Mouse (Mus musculus) liver, postnatal 0 days (tissue): ENCODE results near the gene Kirrel3. TPM values are rescaled to one million over a fixed set of nuclear protein-coding genes. Genes with fewer than 3 reads are reported as not detected.

ENCODE experiments used
- ATAC-seq: fragments of 200-750 bp; cut with Nextera tagmentation; 2 replicates; pipeline ENCODE4 v1.8.0; 2017; ENCODE audit warnings: mild to moderate bottlenecking, moderate library complexity
- DNase-seq: peaks from one replicate; pipeline ENCODE4 v3.0.0-alpha.2; 2016
- H3K27ac ChIP-seq: fragments of 300-500 bp; sonication (generic); 2 replicates; pipeline ENCODE4 v1.5.1; 2014; ENCODE audit warnings: antibody characterized with exemption, moderate library complexity, mild to moderate bottlenecking, low read depth
- H3K27me3 ChIP-seq: fragments of 300-500 bp; sonication (generic); 2 replicates; pipeline ENCODE4 v1.6.1; 2014; ENCODE audit warnings: low read length, control low read depth, mixed read lengths; ENCODE audit not compliant: insufficient read depth
- H3K36me3 ChIP-seq: fragments of 300-500 bp; sonication (generic); replicated peaks from 2 replicates; pipeline ENCODE4 v1.6.1; 2014; ENCODE audit warnings: mild to moderate bottlenecking, control low read depth, low read length, moderate library complexity, mixed read lengths; ENCODE audit not compliant: insufficient read depth
- H3K4me1 ChIP-seq: fragments of 300-500 bp; sonication (generic); 2 replicates; pipeline ENCODE4 v1.6.1; 2014; ENCODE audit warnings: antibody characterized with exemption, mild to moderate bottlenecking, control low read depth; ENCODE audit not compliant: insufficient read depth
- H3K4me2 ChIP-seq: fragments of 300-500 bp; sonication (generic); 2 replicates; pipeline ENCODE4 v1.6.1; 2014; ENCODE audit warnings: low read depth, mild to moderate bottlenecking, low read length, moderate library complexity, mixed read lengths
- H3K4me3 ChIP-seq: fragments of 300-500 bp; sonication (generic); 2 replicates; pipeline ENCODE4 v1.5.1; 2014; ENCODE audit warnings: low read depth, low read length
- H3K9ac ChIP-seq: fragments of 300-500 bp; sonication (generic); replicated peaks from 2 replicates; pipeline ENCODE4 v1.6.1; 2014; ENCODE audit warnings: mild to moderate bottlenecking, moderate library complexity
- H3K9me3 ChIP-seq: fragments of 300-500 bp; sonication (generic); 2 replicates; pipeline ENCODE4 v1.6.1; 2016; ENCODE audit warnings: mild to moderate bottlenecking, control low read depth, low read length, mixed read lengths
- CTCF ChIP-seq: sonication (generic); IDR thresholded peaks from 2 replicates; pipeline ENCODE4 v1.5.1; 2016; ENCODE audit warnings: antibody characterized with exemption, low read depth
- EP300 ChIP-seq: IDR thresholded peaks from 2 replicates; pipeline ENCODE4 v1.6.1; 2016; ENCODE audit warnings: antibody characterized with exemption, low read depth, mild to moderate bottlenecking
- WGBS: fragments of 180-500 bp; shearing (Covaris S2); extraction: QIAGEN DNeasy Blood & Tissue Kit; methylation state at CpG from one replicate; pipeline ENCODE4 v1.1.7; 2014; ENCODE audit not compliant: insufficient replicate concordance; 5-methylcytosine and 5-hydroxymethylcytosine counted together
- polyA plus RNA-seq: library from polyadenylated mRNA; unstranded; fragments of >200 nt; fragmentation: Nextera tagmentation; extraction: Ambion mirVana; gene quantifications from 2 replicates; pipeline ENCODE4 v1.2.1, GENCODE M21; 2015

Kirrel3 gene
- polyA plus RNA-seq, 1 experiment from 2014 or later = 0.07 TPM

DNA sequence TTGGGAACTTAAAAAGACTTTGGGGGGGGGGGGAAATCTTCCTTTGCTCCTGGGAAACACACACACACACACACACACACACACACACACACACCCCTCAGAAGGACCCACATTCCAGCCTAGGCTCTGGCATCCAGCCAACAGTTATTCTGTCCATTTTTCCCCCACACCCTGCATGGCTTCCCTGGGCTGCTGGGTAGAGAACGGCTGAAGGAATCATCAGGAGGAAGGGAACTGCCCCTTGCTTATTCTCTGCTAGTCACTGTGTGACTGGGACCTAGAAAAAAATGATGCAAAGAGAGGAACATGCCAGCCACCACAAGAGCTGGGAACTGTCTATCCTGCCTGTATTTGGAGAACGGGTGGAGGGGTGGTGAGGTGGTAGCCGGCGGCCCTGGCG, 532.4 kb downstream of the Kirrel3 start:
- Histone ChIP-seq H3K9me3 (no peaks in the 10 kb centered on the region), H3K27ac (no peak overlapping the region), H3K4me2 (no peak overlapping the region), H3K4me1 (no peaks in the 10 kb centered on the region), H3K36me3 (no peaks in the 10 kb centered on the region), H3K27me3 (0 out of 2 replicates have a peak, but pooled peaks cover 13% of the 10 kb centered on the region), H3K9ac (no peak overlapping the region), H3K4me3 (no peak overlapping the region)
- WGBS = 18% methylated on average over 5 of the region's 5 CpGs
- no peak for TF ChIP-seq CTCF
- TF ChIP-seq EP300 = no peak
- no peak for DNase-seq
- ATAC-seq = no peak

- H3K9ac ChIP-seq = no peak overlapping the region
- DNase-seq = no peak
- TF ChIP-seq EP300 = no peak
- peak; percentile 75 for TF ChIP-seq CTCF
- no peak for ATAC-seq
- no peak overlapping the region for H3K4me2 ChIP-seq
- no peak overlapping the region for H3K4me3 ChIP-seq
- no peaks in the 10 kb centered on the region for H3K4me1 ChIP-seq
- 0 out of 2 replicates have a peak, but pooled peaks cover 13% of the 10 kb centered on the region for H3K27me3 ChIP-seq
- no peaks in the 10 kb centered on the region for H3K9me3 ChIP-seq
- no peak overlapping the region for H3K27ac ChIP-seq
- 15% methylated on average over 3 of the region's 3 CpGs for whole genome bisulfite sequencing
- H3K36me3 ChIP-seq = no peaks in the 10 kb centered on the region
Observed at GRCm38 (mm10) chr9:35019372-35019771, 533.7 kb downstream of the Kirrel3 start.

DNA sequence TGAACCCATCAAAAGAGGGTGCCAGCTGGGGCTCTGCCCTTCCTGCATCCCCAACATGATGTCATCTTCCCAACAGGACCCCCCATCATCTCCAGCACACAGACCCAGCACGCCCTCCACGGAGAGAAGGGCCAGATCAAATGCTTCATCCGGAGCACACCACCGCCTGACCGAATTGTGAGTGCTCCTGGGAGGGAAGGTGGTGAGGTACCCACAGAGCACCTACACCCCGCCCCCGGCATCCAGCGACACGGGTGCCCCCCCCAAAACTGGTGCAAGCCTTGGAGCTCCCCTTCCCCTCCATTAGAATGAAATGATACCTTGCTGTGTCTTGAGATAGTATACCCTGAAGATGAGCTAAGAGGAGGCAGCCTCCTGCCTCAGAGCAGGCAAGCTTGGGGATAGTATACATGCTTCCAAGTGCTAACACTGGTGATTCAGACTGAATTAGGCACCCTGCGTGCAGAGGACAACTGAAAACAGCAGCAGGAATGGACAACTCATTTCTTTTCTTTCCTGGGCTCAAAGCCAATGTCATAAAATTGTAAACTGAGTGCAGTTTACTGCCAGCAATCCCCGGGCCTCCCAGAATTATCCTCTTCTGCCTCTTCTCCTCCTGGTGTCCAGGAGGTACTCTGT, 534.4 kb downstream of the Kirrel3 start:
- Histone ChIP-seq H3K9me3 (no peaks in the 10 kb centered on the region), H3K36me3 (no peaks in the 10 kb centered on the region), H3K4me3 (no peak overlapping the region), H3K4me2 (no peak overlapping the region), H3K9ac (no peak overlapping the region), H3K4me1 (peaks cover 6% of the 10 kb centered on the region; the same call in 1 of the 2 replicates), H3K27ac (no peak overlapping the region), H3K27me3 (0 out of 2 replicates have a peak, but pooled peaks cover 13% of the 10 kb centered on the region)
- DNase-seq (no peak), ATAC-seq (no peak)
- WGBS = 57% methylated on average over 10 of the region's 11 CpGs
- no peak for TF ChIP-seq CTCF
- no peak for TF ChIP-seq EP300

DNA sequence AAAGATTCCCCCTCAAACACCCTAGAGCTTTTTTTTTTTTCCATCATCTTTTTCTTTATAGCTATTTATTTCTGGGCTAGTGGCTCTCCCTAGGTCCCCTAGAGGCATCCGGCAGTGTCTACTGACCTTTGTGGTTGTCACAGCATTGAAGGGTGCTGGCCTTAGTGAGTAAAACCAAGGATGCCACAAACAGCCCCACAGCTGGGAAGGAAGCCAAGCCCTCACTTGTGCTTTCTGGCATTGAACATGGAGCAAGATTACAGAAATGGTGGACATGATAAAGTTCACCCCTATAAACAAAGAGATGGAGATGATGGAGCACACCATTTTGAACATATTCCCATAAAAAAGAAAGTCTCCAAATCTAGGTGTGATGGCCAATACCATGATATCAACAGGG, 536.0 kb downstream of the Kirrel3 start:
- DNase-seq (no peak), ATAC-seq (no peak)
- 78% methylated on average over 1 of the region's 1 CpGs for WGBS
- H3K9ac ChIP-seq = no peak overlapping the region
- H3K36me3 ChIP-seq = no peaks in the 10 kb centered on the region
- H3K4me3 ChIP-seq = no peak overlapping the region
- no peak overlapping the region for H3K27ac ChIP-seq
- no peaks in the 10 kb centered on the region for H3K9me3 ChIP-seq
- H3K4me1 ChIP-seq = peaks cover 6% of the 10 kb centered on the region; the same call in 1 of the 2 replicates
- peaks cover 24% of the 10 kb centered on the region; the same call in 1 of the 2 replicates for H3K27me3 ChIP-seq
- H3K4me2 ChIP-seq = no peak overlapping the region
- no peak for TF ChIP-seq CTCF
- no peak for TF ChIP-seq EP300

DNA sequence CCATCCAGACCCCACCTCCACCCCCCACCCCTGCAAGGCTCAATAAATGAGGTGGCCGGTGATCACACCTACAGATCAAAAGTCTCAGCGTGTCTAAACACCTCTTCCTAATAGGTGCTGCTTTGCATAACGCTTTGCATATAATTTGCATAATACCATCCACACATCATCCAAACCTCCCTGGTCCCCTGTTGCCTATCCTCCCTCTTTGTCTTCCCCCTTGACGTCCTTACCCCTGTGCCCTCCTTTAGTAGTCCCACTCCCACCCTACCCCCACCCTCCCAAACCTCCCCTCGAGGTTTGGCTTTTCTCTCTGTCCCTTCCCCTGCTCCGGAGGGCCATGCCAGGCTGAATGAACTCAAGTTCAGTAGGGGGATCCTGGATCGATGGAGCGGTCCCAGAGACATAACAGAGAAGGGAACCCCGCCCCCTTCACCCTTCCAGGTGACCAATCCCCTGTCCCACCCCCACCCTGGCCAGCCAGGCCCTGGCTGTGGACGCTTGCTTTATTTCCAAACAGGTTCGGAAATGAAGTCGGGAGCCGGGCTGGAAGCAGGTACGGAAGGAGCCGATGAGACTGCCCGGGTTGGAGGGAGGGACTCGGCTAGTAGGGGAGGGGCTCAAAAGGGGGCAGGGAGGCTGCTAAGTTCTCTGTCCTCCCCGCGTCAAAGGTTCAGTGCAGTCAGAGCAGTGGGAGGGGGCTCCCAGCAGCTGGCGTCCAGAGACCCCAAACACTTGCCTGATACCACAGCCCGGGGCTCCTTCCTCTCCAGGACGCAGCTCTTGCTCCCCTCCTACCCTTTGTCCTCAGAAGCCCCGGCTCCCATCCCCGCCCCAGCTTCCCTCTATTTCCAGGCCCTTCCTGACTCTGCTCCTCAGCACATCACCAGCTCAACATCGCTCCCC, 539.1 kb downstream of the Kirrel3 start:
- Histone ChIP-seq H3K27ac (no peak overlapping the region), H3K9me3 (no peaks in the 10 kb centered on the region), H3K4me1 (peaks cover 6% of the 10 kb centered on the region; the same call in 1 of the 2 replicates), H3K9ac (no peak overlapping the region), H3K4me3 (0 out of 2 replicates have a peak overlapping the region, but pooled peaks have one; percentile 13), H3K4me2 (peak overlapping the region; percentile 46), H3K27me3 (peaks cover 12% of the 10 kb centered on the region; the same call in 1 of the 2 replicates), H3K36me3 (no peaks in the 10 kb centered on the region)
- DNase-seq = no peak
- no peak for ATAC-seq
- WGBS = 10% methylated on average over 25 of the region's 25 CpGs
- TF ChIP-seq CTCF (no peak), EP300 (no peak)

DNA sequence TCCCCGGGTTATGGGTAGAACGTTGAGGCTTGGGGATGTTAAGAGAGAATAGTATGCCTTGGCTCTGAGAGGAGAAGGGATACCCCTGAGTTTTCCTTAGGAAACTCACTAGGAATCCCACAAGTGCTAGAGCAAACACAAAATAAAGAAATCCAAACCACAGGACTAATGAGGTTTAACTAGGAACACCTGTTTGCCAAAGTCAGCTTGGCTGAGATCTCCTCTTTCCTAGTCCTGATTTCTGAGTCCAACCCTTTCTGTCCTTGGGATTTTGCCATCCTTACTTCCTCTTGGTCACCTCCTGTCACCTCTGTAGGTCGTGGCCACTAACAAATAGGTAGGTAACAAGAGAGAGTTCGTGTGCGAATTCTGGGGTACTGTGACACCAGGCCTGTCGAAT, 540.6 kb downstream of the Kirrel3 start:
- Histone ChIP-seq H3K4me3 (no peak overlapping the region), H3K9me3 (no peaks in the 10 kb centered on the region), H3K27me3 (peaks cover 11% of the 10 kb centered on the region; the same call in 1 of the 2 replicates), H3K27ac (no peak overlapping the region), H3K9ac (no peak overlapping the region), H3K36me3 (no peaks in the 10 kb centered on the region), H3K4me2 (no peak overlapping the region), H3K4me1 (peaks cover 6% of the 10 kb centered on the region; the same call in 1 of the 2 replicates)
- TF ChIP-seq CTCF = no peak
- TF ChIP-seq EP300 = no peak
- 71% methylated on average over 6 of the region's 6 CpGs for WGBS
- DNase-seq (no peak), ATAC-seq (no peak)
